Mouse (Mus musculus) megakaryocyte-erythroid progenitor cell, adult 5 weeks (primary cell): Measurements from ENCODE around the gene Usp25. TPM values are rescaled to one million over a fixed set of nuclear protein-coding genes. Genes with fewer than 3 reads are reported as not detected.

ENCODE experiments used
- polyA plus RNA-seq: library from polyadenylated mRNA; stranded (reverse); fragments of >175 nt; gene quantifications from 2 replicates; pipeline ENCODE4 v1.2.3, GENCODE M21; 2012

Usp25 gene
- polyA plus RNA-seq: 42.1 and 49.0 TPM in 2 replicates

GRCm38 (mm10) chr16:77013427-77014320, at the start of gene Usp25:
Usp25 (plus strand) TSS chr16:77013706.

